Mouse (Mus musculus) myocyte (in vitro differentiated cells): ENCODE results near the gene Gkap1. TPM values are rescaled to one million over a fixed set of nuclear protein-coding genes. Genes with fewer than 3 reads are reported as not detected.

ENCODE experiments used
- H3K27me3 ChIP-seq: one replicate; pipeline ENCODE4 v1.6.1; 2011; ENCODE audit not compliant: control insufficient read depth, insufficient read depth, insufficient read length
- H3K36me3 ChIP-seq: one replicate; pipeline ENCODE4 v1.6.1; 2011; ENCODE audit not compliant: control insufficient read depth, insufficient read depth
- H3K4me2 ChIP-seq: one replicate; pipeline ENCODE4 v1.6.1; 2011; ENCODE audit warnings: low read depth, control low read depth
- H3K4me3 ChIP-seq: one replicate; pipeline ENCODE4 v1.5.1; 2011; ENCODE audit warnings: mild to moderate bottlenecking, control low read depth, moderate library complexity
- H3K79me2 ChIP-seq: one replicate; pipeline ENCODE4 v1.6.1; 2011; ENCODE audit not compliant: control insufficient read depth, insufficient read depth
- H3ac ChIP-seq: one replicate; pipeline ENCODE4 v1.6.1; 2011; ENCODE audit not compliant: control insufficient read depth, insufficient read length
- CEBPB ChIP-seq: IDR thresholded peaks from 2 replicates; pipeline ENCODE4 v1.6.1; 2011; ENCODE audit warnings: mild to moderate bottlenecking, moderate library complexity; ENCODE audit not compliant: poor library complexity, insufficient read depth, severe bottlenecking
- E2F4 ChIP-seq: IDR thresholded peaks from one replicate; pipeline ENCODE4 v1.6.1; 2011; ENCODE audit warnings: mild to moderate bottlenecking, control low read depth, moderate library complexity; ENCODE audit not compliant: insufficient read depth
- MAX ChIP-seq: IDR thresholded peaks from one replicate; pipeline ENCODE4 v1.6.1; 2011; ENCODE audit warnings: low read depth, mild to moderate bottlenecking, control low read depth
- MYOD1 ChIP-seq, 3 experiments: IDR thresholded peaks; one replicate each; pipeline ENCODE4 v1.6.1; 2011; ENCODE audit warnings: control low read depth in 2 of 3, low read depth in 2 of 3, mild to moderate bottlenecking in 2 of 3, moderate library complexity in 1 of 3; ENCODE audit not compliant: insufficient read length in 2 of 3, control insufficient read depth in 1 of 3
- MYOG ChIP-seq, 3 experiments: IDR thresholded peaks; one replicate each; pipeline ENCODE4 v1.6.1; 2011; ENCODE audit warnings: control low read depth in 2 of 3, low read depth in 2 of 3, mild to moderate bottlenecking in 2 of 3; ENCODE audit not compliant: insufficient read length in 2 of 3, control insufficient read depth in 1 of 3, insufficient read depth in 1 of 3
- POLR2A ChIP-seq: IDR thresholded peaks from one replicate; pipeline ENCODE4 v1.6.1; 2011; ENCODE audit warnings: low read depth, mild to moderate bottlenecking, control low read depth, moderate library complexity; ENCODE audit not compliant: insufficient read length
- POLR2AphosphoS2 ChIP-seq: IDR thresholded peaks from one replicate; pipeline ENCODE4 v1.6.1; 2011; ENCODE audit warnings: low read depth, control low read depth; ENCODE audit not compliant: insufficient read length
- REST ChIP-seq: IDR thresholded peaks from one replicate; pipeline ENCODE4 v1.6.1; 2011; ENCODE audit warnings: mild to moderate bottlenecking, control low read depth, moderate library complexity; ENCODE audit not compliant: insufficient read depth, insufficient read length
- SRF ChIP-seq: IDR thresholded peaks from one replicate; pipeline ENCODE4 v1.6.1; 2011; ENCODE audit warnings: low read depth; ENCODE audit not compliant: control insufficient read depth, insufficient read length
- TCF12 ChIP-seq: IDR thresholded peaks from one replicate; pipeline ENCODE4 v1.6.1; 2011; ENCODE audit warnings: mild to moderate bottlenecking, control low read depth; ENCODE audit not compliant: poor library complexity, insufficient read depth, severe bottlenecking
- TCF3 ChIP-seq: IDR thresholded peaks from one replicate; pipeline ENCODE4 v1.6.1; 2011; ENCODE audit warnings: low read depth, control low read depth; ENCODE audit not compliant: insufficient read length
- USF1 ChIP-seq: IDR thresholded peaks from one replicate; pipeline ENCODE4 v1.6.1; 2011; ENCODE audit warnings: low read depth, mild to moderate bottlenecking, control low read depth, moderate library complexity
- polyA plus RNA-seq: library from polyadenylated mRNA; unstranded; fragments of >200 nt; fragmentation: generic; extraction: Trizol; gene quantifications from one replicate; pipeline ENCODE4 v1.2.1, GENCODE M21; 2012; ENCODE audit warnings: missing spikeins

Gkap1 gene
- polyA plus RNA-seq, 1 experiment: 12.2 TPM

DNA sequence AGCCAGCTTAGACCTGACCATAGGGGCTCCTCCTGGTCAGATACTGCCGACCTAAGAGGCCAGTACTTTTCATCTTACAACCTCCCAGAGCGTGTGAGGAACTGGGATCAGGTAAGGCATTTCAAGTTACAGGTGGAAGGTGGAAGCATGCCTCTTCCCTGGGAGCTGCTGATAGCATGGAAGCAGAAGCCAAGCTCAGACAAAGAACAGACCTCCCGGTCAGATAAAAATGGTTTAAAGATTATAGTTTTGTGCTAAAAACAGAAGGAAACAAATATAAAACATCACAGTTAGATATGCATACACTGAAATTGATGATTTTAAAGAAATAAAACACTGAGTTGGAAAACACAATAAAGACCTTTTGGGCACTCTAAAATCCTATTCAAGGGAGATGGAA is 8.6 kb downstream of the Gkap1 start:
- H3K27me3 ChIP-seq: no peaks in the 10 kb centered on the region
- H3K4me3 ChIP-seq: no peak overlapping the region
- no peaks in the 10 kb centered on the region for H3K79me2 ChIP-seq
- peaks cover 4% of the 10 kb centered on the region for H3K36me3 ChIP-seq
- TF ChIP-seq MYOD1 (IDR thresholded peaks at IDR 0.05; ENCODE audit: control insufficient read depth in 1 of 3, insufficient read length in 2 of 3, low read depth in 2 of 3) (no peak), POLR2A (no peak), POLR2AphosphoS2 (no peak), REST (no peak), CEBPB (no peak)
- no peak overlapping the region for H3K4me2 ChIP-seq
- H3ac ChIP-seq: no peak overlapping the region

DNA sequence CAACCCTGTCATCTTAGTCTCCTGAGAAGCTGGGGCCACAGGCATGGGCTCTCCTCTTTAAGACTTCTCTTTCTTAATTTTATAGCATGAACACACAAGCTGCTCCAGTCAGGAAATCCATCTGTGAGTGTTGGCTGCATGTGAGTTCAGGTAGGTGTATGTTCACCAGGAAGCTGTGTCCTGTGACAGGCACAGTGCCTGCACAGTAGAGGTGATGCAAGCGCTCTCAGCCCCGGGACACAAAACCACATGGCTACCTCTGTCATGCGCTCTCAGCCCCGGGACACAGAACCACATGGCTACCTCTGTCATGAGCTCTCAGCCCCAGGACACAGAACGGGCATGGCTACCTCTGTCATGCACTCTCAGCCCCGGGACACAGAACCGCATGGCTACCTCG is 12.0 kb downstream of the Gkap1 start:
- Histone ChIP-seq H3K4me2 (no peak overlapping the region), H3K27me3 (no peaks in the 10 kb centered on the region), H3ac (no peak overlapping the region), H3K36me3 (peaks cover 4% of the 10 kb centered on the region), H3K79me2 (no peaks in the 10 kb centered on the region), H3K4me3 (no peak overlapping the region)
- TF ChIP-seq TCF12 (no peak), CEBPB (no peak), MYOG (IDR thresholded peaks at IDR 0.05; ENCODE audit: control insufficient read depth in 1 of 3, insufficient read depth in 1 of 3, insufficient read length in 2 of 3, low read depth in 2 of 3) (no peak), REST (no peak), USF1 (no peak), SRF (no peak), POLR2A (no peak), TCF3 (no peak), E2F4 (no peak), MAX (no peak), POLR2AphosphoS2 (no peak), MYOD1 (IDR thresholded peaks at IDR 0.05; ENCODE audit: control insufficient read depth in 1 of 3, insufficient read length in 2 of 3, low read depth in 2 of 3) (no peak)

DNA sequence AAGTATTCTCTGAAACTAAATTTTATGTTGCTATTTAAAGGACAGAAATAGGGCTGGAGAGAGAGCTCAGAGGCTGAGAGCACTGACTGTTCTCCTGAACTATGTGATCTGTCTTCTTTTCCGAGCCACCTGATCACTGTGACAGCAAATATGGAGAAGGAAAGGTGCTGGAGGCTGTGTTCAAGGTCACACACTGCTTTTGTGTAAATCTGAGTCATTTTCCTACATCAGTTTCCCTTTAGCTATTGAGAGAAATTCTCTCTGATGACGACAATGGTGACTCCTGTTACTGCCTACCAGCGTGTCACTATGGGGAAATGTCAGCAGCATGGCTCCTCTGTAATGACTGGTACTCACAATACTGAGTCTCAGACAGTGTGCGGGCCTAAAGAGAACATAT is 13.8 kb downstream of the Gkap1 start:
- Histone ChIP-seq H3ac (no peak overlapping the region), H3K4me2 (no peak overlapping the region), H3K4me3 (no peak overlapping the region), H3K27me3 (no peaks in the 10 kb centered on the region), H3K79me2 (no peaks in the 10 kb centered on the region), H3K36me3 (peaks cover 4% of the 10 kb centered on the region)
- TF ChIP-seq SRF (no peak), MAX (no peak), POLR2AphosphoS2 (no peak), TCF12 (no peak), E2F4 (no peak), USF1 (no peak), MYOG (IDR thresholded peaks at IDR 0.05; ENCODE audit: control insufficient read depth in 1 of 3, insufficient read depth in 1 of 3, insufficient read length in 2 of 3, low read depth in 2 of 3) (no peak), POLR2A (no peak), REST (no peak), CEBPB (no peak), TCF3 (no peak), MYOD1 (IDR thresholded peaks at IDR 0.05; ENCODE audit: control insufficient read depth in 1 of 3, insufficient read length in 2 of 3, low read depth in 2 of 3) (no peak)

DNA sequence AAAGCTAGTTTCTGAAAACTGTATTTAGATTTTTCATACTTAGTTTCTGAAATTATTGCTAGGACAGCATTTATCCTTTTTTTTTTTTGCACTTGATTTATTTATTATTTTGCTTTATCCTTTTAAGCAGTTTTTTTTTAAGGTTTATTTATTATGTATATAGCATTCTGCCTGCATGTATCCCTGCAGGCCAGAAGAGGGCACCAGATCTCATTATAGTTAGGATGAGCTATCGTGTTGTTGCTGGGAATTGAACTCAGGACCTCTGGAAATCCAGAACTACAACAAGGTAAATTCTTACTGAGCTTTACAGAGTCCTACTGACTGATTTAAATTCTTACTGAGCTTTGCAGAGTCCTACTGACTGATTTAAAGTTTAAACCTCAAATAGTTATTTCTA is 22.2 kb downstream of the Gkap1 start:
- Histone ChIP-seq H3K4me2 (no peak overlapping the region), H3K4me3 (no peak overlapping the region), H3ac (no peak overlapping the region), H3K79me2 (no peaks in the 10 kb centered on the region), H3K36me3 (no peaks in the 10 kb centered on the region), H3K27me3 (no peaks in the 10 kb centered on the region)
- TF ChIP-seq CEBPB (no peak), MYOG (IDR thresholded peaks at IDR 0.05; ENCODE audit: control insufficient read depth in 1 of 3, insufficient read depth in 1 of 3, insufficient read length in 2 of 3, low read depth in 2 of 3) (no peak), POLR2A (no peak), TCF12 (no peak), MAX (no peak), MYOD1 (IDR thresholded peaks at IDR 0.05; ENCODE audit: control insufficient read depth in 1 of 3, insufficient read length in 2 of 3, low read depth in 2 of 3) (no peak), SRF (no peak), TCF3 (no peak), REST (no peak), USF1 (no peak), POLR2AphosphoS2 (no peak), E2F4 (no peak)

DNA sequence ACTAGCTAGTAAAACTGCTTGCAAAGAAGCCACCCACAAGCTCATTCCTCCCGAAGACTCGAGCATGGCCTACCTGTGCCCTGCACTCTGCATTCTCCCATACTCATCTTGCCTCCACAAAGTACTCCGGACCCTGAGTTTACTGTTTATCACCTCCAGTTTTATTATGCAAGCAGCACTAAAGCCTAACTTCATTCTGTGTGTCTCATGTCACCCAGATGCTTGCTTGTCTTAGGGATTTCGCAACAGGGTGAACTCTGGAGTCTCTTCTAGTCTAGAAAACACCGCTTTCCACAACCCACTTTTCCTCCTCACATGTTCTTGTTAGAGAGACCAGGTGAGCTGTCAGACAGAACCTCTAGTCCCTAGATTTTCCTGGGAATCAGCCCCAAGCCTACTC is 26.5 kb downstream of the Gkap1 start:
- Histone ChIP-seq H3K36me3 (no peaks in the 10 kb centered on the region), H3K79me2 (no peaks in the 10 kb centered on the region), H3K27me3 (no peaks in the 10 kb centered on the region), H3ac (no peak overlapping the region), H3K4me3 (no peak overlapping the region), H3K4me2 (no peak overlapping the region)
- TF ChIP-seq REST: no peak
- TF ChIP-seq MYOD1 (IDR thresholded peaks at IDR 0.05; ENCODE audit: control insufficient read depth in 1 of 3, insufficient read length in 2 of 3, low read depth in 2 of 3): no peak
- no peak for TF ChIP-seq TCF12
- TF ChIP-seq USF1: no peak
- no peak for TF ChIP-seq SRF
- no peak for TF ChIP-seq MYOG (IDR thresholded peaks at IDR 0.05; ENCODE audit: control insufficient read depth in 1 of 3, insufficient read depth in 1 of 3, insufficient read length in 2 of 3, low read depth in 2 of 3)
- TF ChIP-seq TCF3: no peak
- TF ChIP-seq POLR2AphosphoS2: no peak
- no peak for TF ChIP-seq CEBPB
- no peak for TF ChIP-seq POLR2A
- TF ChIP-seq MAX: no peak
- TF ChIP-seq E2F4: no peak
